Mouse (Mus musculus): Measurements from ENCODE around the gene Apol7c.

DNA sequence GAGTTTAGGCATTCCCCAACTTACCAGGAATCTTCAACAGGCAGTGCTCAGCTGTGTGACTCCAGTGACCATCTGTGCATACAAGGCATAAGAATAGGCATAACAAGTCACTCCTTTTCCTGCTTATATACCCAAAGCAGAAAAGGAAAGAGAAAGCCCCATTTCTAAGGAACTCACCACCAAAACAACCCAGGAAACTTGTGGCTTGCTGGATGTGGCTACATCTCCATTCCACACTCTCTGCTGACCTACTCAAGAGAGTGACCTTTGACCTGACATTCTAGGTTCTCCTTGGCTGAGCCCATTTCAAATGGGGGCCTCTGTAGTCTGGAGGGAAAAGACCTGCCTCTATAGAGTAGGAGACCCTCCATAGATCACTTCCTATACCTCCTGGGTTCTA is at the start of gene Apol7c:
- TF ChIP-seq CTCF (IDR thresholded peaks at IDR 0.05; ENCODE audit: borderline replicate concordance, control insufficient read depth, extremely low read depth, insufficient read depth, low read length, poor library complexity), result no peak
- TF ChIP-seq POLR2A (IDR thresholded peaks at IDR 0.05; ENCODE audit: control insufficient read depth, extremely low read depth, insufficient read depth, low read length, poor library complexity), result no peak
